Mouse (Mus musculus) CD4-positive naive resting alpha-beta T cell, adult 76 days (primary cell): ENCODE measurements around the gene Ccnk. TPM values are rescaled to one million over a fixed set of nuclear protein-coding genes. Genes with fewer than 3 reads are reported as not detected.

Experiments used
- total RNA-seq: library from RNA; stranded (reverse); gene quantifications from one replicate; pipeline ENCODE4 v1.2.4, GENCODE M21; 2023

Gene Ccnk
- total RNA-seq = 123 TPM

GRCm38 (mm10) chr12:108179321-108180266 is at the start of gene Ccnk:
Gene Ccnk, plus strand, starts transcription at chr12:108179579.

GRCm38 (mm10) chr12:108179246-108179320 is 296 bp upstream of the Ccnk start, which contains the start of gene Setd3:
Gene Setd3, minus strand, starts transcription at chr12:108179314.

Other genes with a start within 250 kb of the Ccnk start
- 264 TPM for gene Bcl11b, start 176.0 kb upstream of the Ccnk start, total RNA-seq
- gene Setd3, start 265 bp upstream of the Ccnk start, total RNA-seq = 95.5 TPM
- 1.7 TPM for gene Ccdc85c, start 95.8 kb downstream of the Ccnk start, total RNA-seq
- not detected for gene Hhipl1, start 126.7 kb downstream of the Ccnk start, total RNA-seq
- gene Cyp46a1, start 154.8 kb downstream of the Ccnk start, total RNA-seq = not detected
- not detected for gene Eml1, start 191.4 kb downstream of the Ccnk start, total RNA-seq